Mouse (Mus musculus) ovary, postnatal 14 days (tissue): ENCODE measurements at regions not wholly inside any gene's neighbourhood (a gene's known extent, or its start where the extent isn't known, plus 50 kb on each side); places are given as distances from the start of the nearest gene placed in this dataset.

ENCODE experiments used
- DNase-seq: peaks from one replicate; pipeline ENCODE4 v3.0.0; 2022; ENCODE audit warnings: low spot score

- no peak for DNase-seq
Observed at GRCm38 (mm10) chr16:46807476-46807875, 309.2 kb upstream of the Nectin3 start.

- DNase-seq = no peak
Observed at GRCm38 (mm10) chr16:46776367-46776766, 278.0 kb upstream of the Nectin3 start.

GRCm38 (mm10) chr16:46769383-46769782 is 271.1 kb upstream of the Nectin3 start:
- DNase-seq = no peak

GRCm38 (mm10) chr16:46768376-46768775 is 270.1 kb upstream of the Nectin3 start:
- no peak for DNase-seq

GRCm38 (mm10) chr16:46735140-46735539 is 236.8 kb upstream of the Nectin3 start:
- DNase-seq = no peak

- DNase-seq = no peak
Observed at GRCm38 (mm10) chr16:46728424-46728823, 230.1 kb upstream of the Nectin3 start.

- no peak for DNase-seq
Observed at GRCm38 (mm10) chr16:46723660-46724059, 225.3 kb upstream of the Nectin3 start.

- no peak for DNase-seq
Observed at GRCm38 (mm10) chr16:46679787-46680186, 181.5 kb upstream of the Nectin3 start.

- no peak for DNase-seq
Observed at GRCm38 (mm10) chr16:46669590-46669989, 171.3 kb upstream of the Nectin3 start.

- DNase-seq = no peak
Observed at GRCm38 (mm10) chr16:46665566-46665965, 167.2 kb upstream of the Nectin3 start.

- no peak for DNase-seq
Observed at GRCm38 (mm10) chr16:46663008-46663407, 164.7 kb upstream of the Nectin3 start.

GRCm38 (mm10) chr16:46655041-46655440 is 156.7 kb upstream of the Nectin3 start:
- DNase-seq = no peak

GRCm38 (mm10) chr16:46625807-46626206 is 127.5 kb upstream of the Nectin3 start:
- DNase-seq = no peak

- DNase-seq = no peak
Observed at GRCm38 (mm10) chr16:46623246-46623645, 124.9 kb upstream of the Nectin3 start.

GRCm38 (mm10) chr16:46619871-46620270 is 121.5 kb upstream of the Nectin3 start:
- DNase-seq = no peak

- DNase-seq = no peak
Observed at GRCm38 (mm10) chr16:46617544-46618335, 119.4 kb upstream of the Nectin3 start.

GRCm38 (mm10) chr16:46616606-46617005 is 118.3 kb upstream of the Nectin3 start:
- no peak for DNase-seq

- DNase-seq = no peak
Observed at GRCm38 (mm10) chr16:46613062-46613818, 114.9 kb upstream of the Nectin3 start.

- no peak for DNase-seq
Observed at GRCm38 (mm10) chr16:46605879-46606203, 107.5 kb upstream of the Nectin3 start.

GRCm38 (mm10) chr16:46605001-46605878 is 106.9 kb upstream of the Nectin3 start:
- no peak for DNase-seq

GRCm38 (mm10) chr16:46592618-46593253 is 94.4 kb upstream of the Nectin3 start:
- no peak for DNase-seq

GRCm38 (mm10) chr16:46587056-46587455 is 88.7 kb upstream of the Nectin3 start:
- DNase-seq = no peak
